ENCODE assay signal across 8 mouse cellular contexts in genomic region chr7:75586113-75586512, GRCm38 (mm10).
DNase-seq lines count a peak whose midpoint lies in the region; ATAC-seq and TF ChIP-seq lines count a peak whose summit lies in the region.

No protein-coding gene starts in this region.

- DNase-seq in kidney, adult 2 months, result no peak
- DNase-seq in kidney, adult 8-10 months, result no peak
- peak; percentile 45 for DNase-seq in lung, postnatal 10 days
- peak; percentile 78 to 87 for DNase-seq in thymus, adult 18-20 months
- no peak for DNase-seq in left cerebral cortex, adult 2 months (ENCODE audit: extremely low spot score in 1 of 2, low spot score in 2 of 2)
- no peak for DNase-seq in right cerebral cortex, postnatal 14 days
- DNase-seq in hindbrain, embryonic 14.5 days (ENCODE audit: low spot score), result no peak

- H3K27me3 ChIP-seq in kidney, adult 2 months (replicated peaks; ENCODE audit: control insufficient read depth, insufficient read depth, low read length), result no peaks in the 10 kb centered on the region
- H3K27me3 ChIP-seq in hindbrain, embryonic 14.5 days (ENCODE audit: control insufficient read depth, insufficient read depth, low read length), result no peaks in the 10 kb centered on the region

- no peak overlapping the region for H3K27ac ChIP-seq in kidney, adult 2 months (ENCODE audit: insufficient read depth, low read depth, low read length)
- H3K27ac ChIP-seq in left cerebral cortex, adult 2 months, result no peak overlapping the region
- H3K27ac ChIP-seq in hindbrain, embryonic 14.5 days, result no peak overlapping the region

- H3K4me1 ChIP-seq in kidney, adult 2 months (ENCODE audit: control insufficient read depth, insufficient read depth, low read length), result peaks cover 6% of the 10 kb centered on the region; the same call in 1 of the 2 replicates
- H3K4me1 ChIP-seq in hindbrain, embryonic 14.5 days (replicated peaks; ENCODE audit: control insufficient read depth, insufficient read depth, low read length), result no peaks in the 10 kb centered on the region

- no peak for TF ChIP-seq POLR2A in kidney, adult 2 months (IDR thresholded peaks at IDR 0.05; ENCODE audit: low read depth, low read length)

- H3K9ac ChIP-seq in hindbrain, embryonic 14.5 days, result no peak overlapping the region

- H3K4me3 ChIP-seq in kidney, adult 2 months (ENCODE audit: insufficient read depth, low read depth, low read length), result 0 out of 2 replicates have a peak overlapping the region, but pooled peaks have one; percentile 6
- no peak overlapping the region for H3K4me3 ChIP-seq in left cerebral cortex, adult 2 months
- H3K4me3 ChIP-seq in hindbrain, embryonic 14.5 days (replicated peaks; ENCODE audit: low read length), result no peak overlapping the region

- no peaks in the 10 kb centered on the region; the same call in 1 of the 2 replicates for H3K36me3 ChIP-seq in kidney, adult 2 months (ENCODE audit: control insufficient read depth, insufficient read depth, low read length)
- H3K36me3 ChIP-seq in hindbrain, embryonic 14.5 days (replicated peaks; ENCODE audit: control insufficient read depth, insufficient read depth), result no peaks in the 10 kb centered on the region

- intact Hi-C loops in left cerebral cortex, adult 2 months (cut with DNase I), result no loop called here

- TF ChIP-seq CTCF in kidney, adult 2 months (conservative IDR thresholded peaks at IDR 0.05; ENCODE audit: insufficient read depth, insufficient read length, low read depth, low read length), result no peak
- no peak for TF ChIP-seq CTCF in left cerebral cortex, adult 2 months (IDR thresholded peaks at IDR 0.05)

- no peaks in the 10 kb centered on the region for H3K9me3 ChIP-seq in hindbrain, embryonic 14.5 days (ENCODE audit: control insufficient read depth, low read length)

- WGBS in kidney, adult 2 months, result 47% methylated on average over 14 of the region's 14 CpGs
- 78% methylated on average over 14 of the region's 14 CpGs for WGBS in hindbrain, embryonic 14.5 days

- H3K4me2 ChIP-seq in hindbrain, embryonic 14.5 days (replicated peaks), result no peak overlapping the region

- ATAC-seq in erythroid progenitor cell, adult 5-6 weeks (replicated peaks; ENCODE audit: low FRiP score, poor library complexity, severe bottlenecking), result peak; percentile 82
- ATAC-seq in hindbrain, embryonic 14.5 days (ENCODE audit: low FRiP score), result no peak

Comparison
In these comparisons a context has a peak if more than half of its experiments do, and no peak if none do; other contexts are left out.
1. DNase-seq: peak in lung, postnatal 10 days (single experiment) and thymus, adult 18-20 months (2 of 2); none in kidney, adult 2 months (single experiment), kidney, adult 8-10 months (0 of 2), left cerebral cortex, adult 2 months (0 of 2), right cerebral cortex, postnatal 14 days (single experiment) and hindbrain, embryonic 14.5 days (single experiment).